Mouse (Mus musculus) layer of hippocampus, adult 11-12 months (tissue): ENCODE data around the gene Gm5089.

Experiments
- DNase-seq: peaks from one replicate; pipeline ENCODE4 v3.0.0; 2022; ENCODE audit warnings: low spot score

Gm5089 gene

DNA sequence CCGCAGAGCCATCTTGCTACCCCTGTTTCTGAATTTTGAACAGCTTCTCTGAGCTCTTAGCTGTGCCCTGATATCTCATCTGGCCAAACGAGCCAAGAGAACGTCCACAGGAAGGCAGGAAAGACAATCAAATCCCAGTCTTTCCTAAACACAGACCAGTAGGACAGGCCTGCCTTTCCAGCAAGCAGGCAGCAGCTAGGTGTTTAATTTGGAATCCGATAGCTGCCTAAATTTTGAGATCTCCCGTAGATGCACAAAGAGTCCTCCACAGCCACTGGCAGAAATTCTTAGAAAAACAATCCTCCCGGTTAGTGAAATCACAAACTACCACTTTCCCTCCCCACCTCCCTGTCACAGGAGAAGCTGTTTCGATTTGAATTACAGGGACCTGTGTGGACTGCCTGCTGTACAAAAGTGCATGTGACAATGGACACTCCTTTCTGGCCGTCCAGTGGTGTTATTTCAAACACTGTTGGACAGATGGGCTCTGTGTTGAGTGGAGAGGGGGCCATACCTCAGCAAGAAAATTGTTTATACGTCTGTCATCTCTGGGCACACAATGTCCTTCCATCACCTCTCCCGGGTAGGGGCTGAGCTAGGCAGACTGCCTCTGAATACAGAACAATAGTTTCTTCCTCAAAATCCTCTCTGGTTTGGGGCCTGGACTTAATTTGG lies 24.2 kb downstream of the Gm5089 start:
- DNase-seq = no peak

DNA sequence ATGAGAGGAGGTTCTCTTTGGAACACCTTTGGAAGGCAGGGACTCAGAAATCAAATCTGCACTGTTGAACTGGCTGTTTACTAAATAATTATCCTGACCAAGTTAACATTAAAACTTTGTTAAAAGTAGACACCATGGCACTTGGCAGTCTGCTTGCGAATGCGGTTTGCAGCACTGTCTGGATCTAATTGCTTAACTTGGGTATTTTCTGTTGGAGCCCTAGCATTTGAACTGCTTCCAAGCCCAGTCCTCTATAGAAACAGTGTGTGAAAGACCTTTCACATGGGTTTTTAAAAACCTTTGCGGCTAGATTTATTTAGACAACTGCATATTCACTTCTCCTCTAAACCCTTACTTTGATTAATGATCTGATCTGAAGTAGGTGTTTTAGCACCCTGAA lies 26.5 kb downstream of the Gm5089 start:
- no peak for DNase-seq

DNA sequence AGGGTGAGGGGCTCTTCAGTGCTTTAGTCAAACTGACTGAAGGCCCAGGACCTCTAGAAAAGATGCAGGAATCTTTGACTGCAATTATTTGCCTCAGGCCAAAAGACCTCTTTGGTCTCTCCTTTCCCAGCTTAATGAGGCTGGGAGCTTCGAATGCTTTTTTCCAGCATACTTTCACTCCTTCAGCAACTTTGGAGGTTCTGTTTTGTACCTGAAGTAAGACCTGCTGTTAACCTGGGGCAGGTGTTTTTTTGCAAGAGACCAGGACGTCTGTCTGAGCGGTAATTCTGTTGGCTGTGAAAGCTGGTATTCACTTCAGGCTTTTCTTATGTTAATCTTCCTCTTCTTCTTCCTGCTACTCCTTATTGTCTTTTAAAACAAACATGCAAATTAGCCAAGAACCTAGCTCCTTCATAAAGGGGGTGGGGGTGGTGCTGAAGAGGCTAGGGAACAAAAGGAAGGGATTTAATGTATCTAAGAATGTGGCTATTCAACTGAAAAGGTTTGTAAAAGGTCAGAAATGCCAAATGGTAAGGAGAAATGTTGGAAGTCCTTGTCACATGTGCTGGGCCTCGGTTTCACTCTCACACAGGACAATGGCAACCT lies 34.6 kb downstream of the Gm5089 start:
- no peak for DNase-seq

DNA sequence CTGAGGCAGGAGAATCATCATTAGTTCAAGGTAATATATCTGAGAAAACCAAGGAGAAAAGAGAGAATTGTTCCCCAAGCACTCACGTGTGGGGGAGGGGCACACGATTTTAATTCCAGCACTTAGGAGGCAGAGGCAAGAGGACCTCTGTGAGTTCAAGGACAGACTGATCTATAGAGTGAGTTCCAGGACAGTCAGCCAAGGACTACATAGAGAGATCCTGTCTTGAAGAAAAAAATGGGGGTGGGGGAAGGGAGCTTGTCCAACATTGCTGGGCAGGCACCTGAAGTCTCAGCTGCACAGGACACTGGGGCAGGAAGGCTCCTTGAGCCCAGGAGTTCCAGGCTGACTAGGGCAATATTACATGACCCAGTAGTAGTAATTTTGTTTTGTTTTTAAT lies 36.1 kb downstream of the Gm5089 start:
- DNase-seq = no peak

DNA sequence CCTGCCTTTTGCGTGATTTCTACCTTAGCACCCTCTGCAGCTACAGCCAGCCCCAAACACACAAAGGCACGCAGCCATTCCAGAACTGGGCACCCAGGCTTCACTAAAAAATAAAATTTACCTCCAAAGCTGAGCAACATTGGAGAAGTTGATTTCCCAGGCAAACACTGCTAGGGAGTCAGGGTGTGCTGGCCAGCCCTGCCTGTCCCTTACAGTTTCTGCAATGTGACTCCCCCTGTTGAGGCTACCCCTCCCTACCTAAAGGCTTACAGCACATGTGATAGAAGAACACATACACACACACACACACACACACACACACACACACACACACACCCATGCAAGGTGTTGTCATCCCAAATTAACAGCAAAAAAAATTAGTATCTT lies 37.4 kb downstream of the Gm5089 start:
- DNase-seq = no peak

DNA sequence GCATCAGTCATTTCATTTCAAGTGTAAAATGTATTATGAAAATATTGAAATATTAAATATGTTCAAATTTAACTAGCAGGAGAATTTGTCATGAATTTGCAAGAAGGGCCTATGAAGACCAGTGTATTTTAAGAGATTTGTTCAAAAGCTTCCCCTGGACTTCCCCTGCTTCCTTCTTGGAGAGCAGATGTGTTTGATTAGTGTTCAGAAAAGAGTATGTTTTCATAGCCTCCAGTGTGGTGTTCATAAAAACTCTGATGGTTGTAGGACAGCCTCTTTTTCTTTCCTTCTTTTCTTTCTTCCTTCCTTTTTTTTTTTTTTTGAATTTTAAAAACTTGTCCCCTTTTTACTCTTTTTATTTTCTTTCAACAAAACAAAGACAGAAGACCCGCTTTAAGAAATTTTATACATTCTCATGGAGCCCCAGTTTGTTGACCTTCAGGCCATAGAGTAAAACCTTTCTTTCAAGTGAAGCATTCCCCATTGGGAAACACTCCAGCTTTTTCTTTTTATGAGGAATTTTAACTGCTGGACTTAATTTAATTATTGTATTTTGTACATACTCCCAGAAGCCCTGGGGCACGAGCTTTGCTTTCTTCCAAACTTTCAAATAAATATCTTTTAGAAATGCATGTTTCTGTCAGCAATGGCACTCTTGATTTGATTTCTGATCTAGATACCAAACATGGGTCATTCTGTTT lies 37.9 kb downstream of the Gm5089 start:
- no peak for DNase-seq

DNA sequence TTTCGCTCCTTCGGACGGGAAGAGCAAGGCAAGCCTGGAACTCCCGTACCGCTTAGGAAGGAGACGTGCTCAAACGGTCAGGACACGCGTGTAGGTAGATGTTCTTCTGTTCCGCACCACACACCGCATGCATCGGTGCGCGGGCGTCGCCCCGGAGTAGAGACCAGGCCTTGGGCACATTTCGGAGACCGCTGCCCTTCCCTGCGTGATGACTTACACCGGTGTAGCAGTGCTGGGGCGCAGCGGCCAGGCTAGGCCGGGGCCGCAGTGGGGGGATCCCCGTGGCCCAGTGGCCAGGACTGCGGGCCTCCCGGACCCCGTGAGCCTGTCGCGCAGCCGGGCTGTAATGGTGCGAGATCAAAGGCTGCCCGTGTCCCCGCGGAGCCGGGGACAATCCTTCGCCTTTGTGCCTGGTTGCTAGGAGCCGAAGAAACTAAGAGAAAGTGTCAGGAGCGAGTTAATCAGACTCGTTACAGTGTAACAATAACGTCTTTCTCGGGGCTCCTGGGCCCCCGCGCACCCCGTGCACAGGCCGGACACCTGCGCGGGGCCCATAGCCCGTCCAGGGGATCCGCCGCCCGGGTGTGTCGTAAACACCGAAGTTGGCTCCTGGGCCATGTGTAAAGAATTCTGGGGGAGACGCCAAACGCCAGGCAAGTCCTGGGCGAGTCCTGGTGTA lies 44.2 kb downstream of the Gm5089 start:
- DNase-seq = no peak

DNA sequence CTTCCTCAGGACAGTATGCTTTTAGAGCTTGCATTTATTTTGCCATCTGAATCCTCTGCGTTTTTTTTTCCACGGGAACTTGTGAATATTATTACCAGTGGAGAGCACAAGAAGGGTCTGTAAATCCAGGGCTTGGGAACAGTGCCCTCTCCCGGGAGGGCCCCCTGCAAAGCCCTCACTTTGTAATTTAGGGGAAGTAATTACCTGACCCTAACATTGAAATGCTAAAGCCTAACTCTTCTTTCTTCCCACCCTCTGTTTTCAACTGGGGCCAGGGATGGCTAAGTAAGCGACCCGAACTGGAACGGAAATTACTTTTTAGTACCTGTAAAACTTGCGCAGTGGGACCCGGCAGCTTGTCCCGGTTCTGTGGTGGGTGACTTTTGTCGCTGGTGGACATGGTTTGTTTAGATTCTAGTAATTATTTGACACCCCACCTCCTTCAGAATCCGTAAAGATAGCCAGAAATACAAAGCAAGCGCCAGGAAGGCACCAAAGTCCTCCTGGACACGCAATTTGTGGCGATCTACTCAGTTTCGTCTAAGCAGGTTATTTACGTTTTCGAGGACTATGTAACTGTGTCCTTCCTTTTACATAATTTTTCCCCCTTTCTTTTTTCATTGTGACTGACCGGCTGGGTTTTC lies 44.9 kb downstream of the Gm5089 start:
- DNase-seq = no peak

DNA sequence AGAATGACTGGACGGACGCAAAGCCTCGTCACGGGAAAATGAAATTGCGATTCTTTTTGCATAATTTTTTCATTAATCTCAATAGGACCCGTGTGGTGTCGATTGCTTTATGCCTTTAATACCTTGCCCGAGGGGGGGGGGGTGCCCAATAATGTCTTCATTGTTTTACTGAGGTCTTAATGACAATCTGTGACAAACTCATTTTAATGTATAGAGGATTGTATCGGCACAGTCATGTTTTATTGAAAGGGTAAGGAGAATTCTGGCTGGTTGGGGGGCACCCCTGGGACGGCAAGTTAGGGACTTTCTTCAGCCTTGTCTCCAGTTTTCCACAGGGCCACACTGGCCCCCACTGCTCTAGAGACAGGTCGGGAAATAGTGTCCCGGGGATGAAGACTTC lies 45.7 kb downstream of the Gm5089 start:
- no peak for DNase-seq

DNA sequence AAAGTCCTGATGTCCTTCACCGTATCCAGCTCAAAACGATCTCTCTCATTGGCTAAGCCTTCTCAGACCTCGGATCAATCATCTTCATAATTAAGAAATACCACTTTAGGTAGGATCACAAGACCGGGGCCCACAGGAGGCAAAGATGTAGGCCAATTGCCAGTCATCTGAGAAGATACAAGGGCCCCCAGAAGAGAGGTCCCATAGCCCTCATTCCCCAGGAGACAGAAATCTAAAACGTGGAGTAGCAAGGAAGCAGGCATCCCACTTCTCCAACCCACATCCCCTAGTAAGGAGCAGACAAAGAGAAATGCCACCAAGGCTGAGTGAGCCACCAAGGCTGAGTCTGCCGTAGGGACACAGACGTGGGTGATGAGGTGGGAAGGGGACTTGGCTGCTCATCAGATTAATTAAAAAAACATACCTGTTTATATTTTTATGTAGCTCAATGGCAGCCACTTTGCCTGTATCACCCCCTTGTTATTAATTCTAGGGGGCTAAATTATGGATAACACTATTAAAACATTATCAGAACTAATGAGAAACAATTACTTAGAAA lies 46.2 kb downstream of the Gm5089 start:
- DNase-seq = no peak

DNA sequence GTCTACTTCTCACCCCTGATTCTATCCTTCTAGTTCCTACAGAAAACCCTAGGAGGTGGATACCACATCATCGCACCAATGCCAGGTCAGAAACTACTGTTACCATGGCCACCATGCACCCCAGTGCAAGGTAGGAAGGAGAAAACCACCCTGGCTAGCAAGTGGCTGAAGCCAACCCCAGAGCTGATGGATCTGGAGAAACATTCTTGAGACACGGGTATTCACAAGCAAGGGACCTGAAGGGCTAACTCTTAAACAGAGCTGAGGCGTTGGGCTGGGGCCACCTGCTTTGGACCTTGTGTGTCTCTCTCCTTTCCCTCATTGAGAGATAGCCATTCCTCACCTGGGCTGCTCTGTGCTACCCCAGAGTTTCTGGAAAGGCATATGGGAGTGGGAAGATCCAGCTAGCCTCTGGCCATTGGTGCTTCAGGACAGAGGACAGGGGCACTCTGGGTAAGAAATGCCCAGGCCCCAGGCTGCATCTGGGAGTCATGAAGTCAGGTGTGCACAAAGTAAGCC lies 47.4 kb downstream of the Gm5089 start:
- DNase-seq = no peak

DNA sequence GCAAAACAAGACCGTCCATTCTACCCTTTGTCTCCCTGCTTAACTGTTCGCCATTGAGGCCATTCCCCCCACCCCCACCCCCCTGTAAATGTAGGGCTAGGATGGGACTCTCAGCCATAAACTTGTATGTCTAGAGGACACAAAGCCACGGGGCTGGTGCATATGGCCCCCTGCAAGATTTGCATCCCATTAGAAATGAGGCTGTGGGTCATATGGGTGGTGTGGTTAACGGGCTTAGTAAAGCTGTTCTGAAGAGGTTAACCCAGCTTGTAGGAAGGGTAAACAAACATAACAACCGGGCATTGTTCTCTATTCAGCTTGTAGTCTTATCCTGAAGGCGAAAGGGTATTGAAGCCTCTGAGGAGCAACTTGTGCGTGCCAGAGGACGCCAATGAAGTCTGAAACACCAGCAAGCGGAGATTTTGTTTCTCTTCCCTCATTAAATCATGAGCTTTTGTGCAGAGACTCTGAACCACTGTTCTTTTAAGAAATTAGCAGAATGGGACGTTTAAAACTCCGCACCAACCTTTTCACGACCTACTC lies 48.1 kb downstream of the Gm5089 start:
- no peak for DNase-seq

DNA sequence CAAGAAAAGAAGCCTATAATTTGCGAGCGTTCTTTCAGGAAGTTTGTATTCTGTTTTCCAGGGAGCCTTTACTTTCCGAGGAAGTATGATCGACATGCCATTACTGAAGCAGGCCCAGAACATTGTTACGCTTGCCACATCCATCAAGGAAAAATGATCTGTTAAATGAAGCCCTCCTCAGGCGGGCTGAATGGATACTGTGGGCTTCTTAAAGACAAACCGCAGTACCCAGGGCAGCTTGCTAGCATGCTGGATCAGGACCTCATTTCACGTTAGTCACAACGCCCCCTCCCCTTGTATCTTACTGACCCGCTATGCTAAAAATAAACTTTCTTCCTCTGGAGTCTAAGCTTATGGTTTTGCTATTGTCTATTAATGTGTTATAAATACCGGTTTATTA lies 49.0 kb downstream of the Gm5089 start:
- DNase-seq = no peak

DNA sequence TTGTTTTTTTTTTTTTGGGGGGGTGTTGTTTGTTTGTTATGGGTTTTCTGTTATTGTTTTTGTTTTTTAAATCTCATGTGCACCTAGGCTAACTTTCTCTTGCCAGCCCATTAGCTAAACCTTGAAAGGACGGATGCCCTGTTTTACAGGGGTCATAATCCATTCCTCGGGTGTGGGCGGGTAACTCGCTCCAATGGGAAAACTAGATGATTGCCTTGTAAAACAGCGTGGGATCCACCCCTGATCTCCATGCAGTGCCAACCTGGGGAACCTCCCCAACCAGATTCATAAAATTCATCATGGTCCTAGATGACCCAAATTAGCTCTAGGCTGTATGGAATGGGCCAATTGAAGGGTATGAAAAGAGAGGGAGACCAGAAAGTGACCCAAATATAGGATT lies 51.0 kb downstream of the Gm5089 start:
- DNase-seq = no peak

DNA sequence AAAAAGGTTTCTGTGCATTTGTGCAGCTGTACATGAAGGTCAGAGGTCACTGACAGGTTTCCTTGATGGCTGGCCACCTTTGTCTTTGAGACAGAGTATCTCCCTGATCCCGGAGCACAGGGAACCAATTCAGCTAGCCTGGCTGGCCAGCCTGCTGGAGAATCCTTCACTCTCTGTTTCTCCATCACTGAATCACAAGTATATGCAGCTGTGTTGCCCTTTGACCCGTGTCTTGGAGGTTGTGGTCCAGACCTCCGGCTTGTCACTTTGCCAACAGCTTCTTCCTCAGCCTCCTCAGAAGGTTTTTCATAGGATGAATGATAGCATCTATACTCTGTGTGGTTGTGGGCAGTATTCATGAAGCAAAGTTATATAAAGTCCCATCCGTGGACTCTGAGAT lies 52.2 kb downstream of the Gm5089 start:
- no peak for DNase-seq

DNA sequence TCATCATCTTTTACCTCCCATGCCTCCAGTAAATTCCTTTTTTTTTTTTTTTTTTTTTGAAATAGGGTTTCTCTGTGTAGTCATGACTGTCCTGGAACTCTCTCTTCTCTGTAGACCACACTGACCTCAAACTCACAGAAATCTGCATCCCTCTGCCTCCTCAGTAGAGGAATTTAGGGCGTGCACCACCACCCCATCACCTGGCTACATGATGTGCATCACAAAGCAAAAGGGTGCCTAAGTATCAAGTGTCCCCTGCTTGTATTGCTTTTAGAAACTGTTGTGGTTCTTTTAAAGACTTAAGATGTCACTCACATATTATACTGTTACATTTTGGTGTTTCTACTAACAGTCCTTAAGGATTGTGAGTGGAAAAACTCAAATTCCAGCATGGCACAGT lies 57.8 kb downstream of the Gm5089 start:
- DNase-seq = no peak

DNA sequence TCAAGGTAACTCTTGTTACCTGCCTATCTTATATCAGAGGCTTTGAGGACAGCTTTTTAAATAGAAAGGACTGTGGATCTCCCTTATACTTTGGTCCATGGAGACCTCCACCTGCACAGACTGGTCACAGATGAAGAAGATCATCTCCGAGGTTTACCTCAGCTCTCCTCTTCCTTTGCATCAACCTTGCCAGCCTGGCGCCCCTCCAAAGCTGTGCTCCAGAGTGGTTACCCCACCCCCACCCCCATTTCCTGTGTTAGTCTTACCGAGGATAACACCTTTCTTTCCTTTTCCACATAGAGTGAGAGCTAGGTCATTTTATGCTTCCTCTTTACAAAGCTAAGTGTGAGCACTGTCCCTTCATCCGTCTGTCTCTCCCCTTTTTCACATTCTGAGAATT lies 60.0 kb downstream of the Gm5089 start:
- DNase-seq = no peak

DNA sequence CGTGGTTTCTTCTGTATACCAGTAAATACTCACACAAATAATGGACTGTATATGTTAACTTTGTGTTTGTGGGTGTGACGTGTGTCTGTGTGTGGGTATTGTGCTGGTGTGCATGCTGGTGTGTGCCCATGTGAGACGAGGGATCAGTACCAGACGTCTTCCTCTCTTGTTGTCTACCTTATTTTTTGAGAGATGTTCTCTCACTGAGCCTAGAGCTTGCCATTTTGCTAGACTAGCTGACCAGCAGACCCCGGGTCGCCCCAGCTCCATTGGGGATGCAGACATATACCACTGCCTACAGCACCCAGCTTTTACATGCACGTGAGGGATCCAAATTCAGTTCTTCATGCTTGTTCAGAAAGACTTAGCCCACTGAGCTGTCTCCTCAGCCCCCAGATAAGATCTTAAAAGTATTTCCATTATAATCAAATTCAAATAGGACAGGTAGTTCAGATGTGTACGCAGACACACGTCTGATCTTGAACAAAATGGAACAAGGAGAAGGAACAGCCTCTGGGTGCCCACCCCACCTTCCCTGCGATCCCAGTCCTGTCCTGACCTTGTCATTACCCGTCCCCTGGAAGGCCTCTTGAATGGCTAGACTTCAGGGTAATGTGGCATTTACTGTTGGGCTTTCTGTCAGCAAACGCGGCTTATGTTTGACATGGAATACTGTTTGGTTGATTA lies 61.1 kb downstream of the Gm5089 start:
- DNase-seq = no peak

DNA sequence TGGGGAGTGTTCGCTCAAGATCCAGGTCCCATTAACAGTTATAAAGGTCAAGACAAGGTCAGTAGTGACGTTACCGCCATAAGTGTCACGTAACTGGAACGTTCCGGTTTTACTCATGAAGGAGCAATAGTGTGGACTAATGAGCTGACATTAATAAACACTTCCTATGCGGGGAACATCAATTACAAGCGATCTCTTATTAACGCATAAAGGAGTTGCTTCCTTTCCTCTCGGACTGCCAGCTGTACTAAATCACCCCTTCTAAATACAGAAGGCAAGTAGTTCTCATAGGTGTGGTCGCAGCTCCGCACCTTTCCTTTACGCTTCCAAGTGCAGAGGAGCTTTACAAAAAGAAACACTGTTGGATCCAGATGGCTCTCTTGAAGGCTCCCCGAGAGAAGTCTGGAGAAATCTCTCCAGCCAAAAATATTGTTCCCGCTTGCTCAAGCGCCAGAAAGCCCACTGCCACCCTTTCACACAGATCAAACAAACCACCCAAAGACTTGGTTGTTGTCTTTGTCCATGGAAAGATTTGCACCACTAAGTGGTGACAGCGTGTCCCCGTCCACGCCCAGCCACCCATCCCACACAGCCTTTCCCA lies 62.4 kb downstream of the Gm5089 start:
- DNase-seq = no peak

DNA sequence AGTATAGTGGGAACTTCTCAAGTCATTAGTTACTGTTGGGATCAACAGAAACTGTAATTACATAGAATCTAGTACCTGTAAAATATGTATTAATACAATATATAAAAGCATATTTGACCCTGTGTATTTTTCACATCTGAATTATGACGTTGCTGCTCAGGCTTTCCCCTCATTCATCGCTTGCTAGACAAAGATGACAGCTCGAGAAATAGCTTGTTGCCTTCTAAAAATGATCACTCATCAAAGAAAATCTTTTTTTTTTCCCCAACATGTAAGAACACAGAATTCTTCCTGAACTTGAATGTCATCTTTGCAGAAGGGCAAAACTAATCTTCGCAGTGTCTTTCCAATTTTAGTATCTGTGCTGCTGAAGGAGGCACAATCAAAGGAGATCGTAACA lies 63.1 kb downstream of the Gm5089 start:
- DNase-seq = no peak
